Mouse (Mus musculus) large intestine, adult 2 months (tissue): ENCODE measurements at regions not wholly inside any gene's neighbourhood (a gene's known extent, or its start where the extent isn't known, plus 50 kb on each side); places are given as distances from the start of the nearest gene placed in this dataset.

Experiments
- DNase-seq: peaks from one replicate; pipeline ENCODE4 v3.0.0-alpha.2; 2012; ENCODE audit warnings: low read depth, low spot score
- WGBS: fragments of 180-500 bp; shearing (Covaris S2); methylation state at CpG from one replicate; pipeline ENCODE4 v1.1.7; 2018; 5-methylcytosine and 5-hydroxymethylcytosine counted together

DNA sequence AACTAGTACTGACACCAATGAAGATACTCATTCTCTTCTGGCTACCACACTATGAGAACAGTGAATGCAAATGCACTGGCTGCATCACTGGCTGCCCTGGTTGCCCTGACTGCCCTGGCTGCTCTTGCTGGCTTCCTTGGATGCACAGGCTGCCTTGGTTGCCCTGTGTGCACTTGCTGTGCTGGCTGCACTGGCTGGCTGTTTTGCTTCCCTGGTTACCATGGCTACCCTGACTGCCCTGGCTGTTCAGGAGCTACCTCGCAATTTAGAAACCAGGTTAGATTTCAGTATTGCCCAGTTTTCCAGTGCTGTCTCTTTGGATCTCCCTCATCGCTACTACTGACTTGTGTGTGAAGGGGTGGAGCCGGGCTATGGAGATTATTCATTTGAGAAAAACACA is 175.7 kb downstream of the Fat4 start:
- DNase-seq = no peak
- 76% methylated on average over 3 of the region's 3 CpGs for WGBS

DNA sequence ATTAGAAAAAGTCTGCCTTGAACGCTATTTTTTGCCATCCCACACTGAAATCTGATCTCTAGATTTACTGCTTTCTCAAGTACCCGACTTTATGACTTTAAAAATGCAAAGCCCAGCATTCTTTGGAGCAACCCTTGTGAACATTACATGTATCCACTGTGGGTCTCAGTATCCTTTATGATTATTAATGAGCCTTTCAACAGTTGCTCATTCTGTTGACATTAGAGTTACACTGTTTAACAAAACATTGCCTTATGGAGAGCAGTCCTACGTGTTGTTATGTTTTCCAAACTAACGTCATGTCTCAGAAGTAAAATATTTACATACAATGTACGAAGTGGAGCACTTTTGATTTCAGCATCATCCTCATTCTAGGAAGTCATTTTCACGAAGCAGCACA is 178.7 kb downstream of the Fat4 start:
- WGBS = 48% methylated on average over 6 of the region's 6 CpGs
- no peak for DNase-seq

DNA sequence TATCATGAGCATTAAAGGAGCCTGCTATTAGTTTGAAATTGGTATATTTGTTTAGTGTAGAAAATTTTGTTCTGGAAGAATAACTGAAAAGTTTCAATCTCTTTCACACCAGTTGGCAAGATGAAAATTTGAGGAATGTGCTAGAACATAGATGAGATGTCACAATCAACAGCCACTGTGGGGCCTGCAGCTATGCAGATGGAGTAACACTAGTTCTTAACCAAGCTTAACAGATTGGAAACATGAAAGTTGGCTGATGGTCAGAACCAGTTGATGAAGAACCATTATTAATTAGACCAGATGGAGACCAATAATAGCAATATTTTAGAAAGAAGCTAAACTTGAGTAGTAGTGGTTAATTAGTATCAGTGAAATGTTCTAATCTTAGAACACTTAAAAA is 182.3 kb downstream of the Fat4 start:
- DNase-seq = no peak

DNA sequence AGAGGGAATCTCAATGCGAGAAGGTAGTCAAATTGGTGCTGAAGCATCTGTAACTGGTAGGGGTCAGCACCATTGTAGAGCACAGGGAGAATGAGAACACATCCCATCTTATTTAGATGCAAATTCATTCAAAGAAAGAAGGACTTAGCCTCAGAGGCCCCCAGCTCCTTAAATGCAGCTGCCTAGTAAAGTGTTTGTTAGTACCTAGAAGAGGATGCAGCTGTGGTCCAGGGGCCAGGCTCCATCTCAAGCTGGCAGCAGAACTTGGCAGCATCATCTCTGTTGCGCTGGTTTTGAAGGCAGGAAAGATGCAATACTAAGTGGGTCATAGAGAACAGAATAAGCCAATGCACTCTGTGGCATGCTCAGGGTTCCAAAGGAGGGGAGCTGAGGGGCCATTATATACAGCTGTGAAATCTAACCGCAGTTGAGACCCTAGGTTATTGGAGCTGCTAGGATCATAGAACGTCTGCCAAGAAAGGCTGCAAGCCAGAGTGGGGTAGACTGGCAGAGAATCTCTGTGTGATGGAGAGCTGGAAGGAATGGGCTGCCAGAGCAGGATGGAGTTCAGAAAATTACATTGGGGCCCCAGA is 196.0 kb downstream of the Fat4 start:
- WGBS = 73% methylated on average over 4 of the region's 4 CpGs
- no peak for DNase-seq

DNA sequence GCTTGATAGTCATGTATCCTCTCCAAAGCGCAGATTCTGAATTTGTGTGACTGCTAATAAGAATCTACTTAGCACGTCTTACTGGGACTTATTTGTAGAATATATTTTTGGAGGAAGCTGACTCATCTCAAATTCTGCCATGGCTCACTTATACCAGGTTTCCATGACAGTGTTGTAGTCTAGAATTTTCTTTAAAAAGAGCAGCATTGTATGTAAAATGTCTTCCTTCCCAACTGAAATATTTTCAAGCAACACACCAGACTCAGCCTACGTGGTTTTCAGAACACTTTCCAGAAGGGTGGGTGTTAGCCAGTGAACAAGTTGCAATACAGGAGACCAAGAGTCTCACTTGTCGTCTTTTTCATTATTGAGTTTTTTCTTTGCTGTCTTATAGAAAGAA is 202.2 kb downstream of the Fat4 start:
- WGBS = 87% methylated on average over 4 of the region's 4 CpGs
- DNase-seq = no peak

DNA sequence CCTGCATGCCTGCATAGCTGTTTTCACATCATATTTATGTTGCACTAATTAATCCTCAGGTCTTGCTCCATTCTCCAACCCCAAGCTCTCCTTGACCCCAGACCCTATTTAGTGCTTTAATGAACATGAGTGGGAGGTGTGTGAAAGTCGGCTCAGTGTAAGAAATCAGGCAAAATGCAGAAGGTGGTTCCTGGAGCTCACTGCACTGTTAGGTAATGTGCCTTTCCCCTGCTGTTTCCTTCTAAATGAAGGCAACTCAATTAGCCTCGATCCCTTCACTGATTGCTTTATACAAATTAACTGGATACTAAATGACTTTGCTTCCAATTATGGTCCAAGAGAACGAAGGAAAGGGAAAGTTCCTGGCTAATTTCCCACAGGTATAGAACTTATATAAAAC is 215.6 kb downstream of the Fat4 start:
- no peak for DNase-seq
- 80% methylated on average over 3 of the region's 3 CpGs for WGBS

DNA sequence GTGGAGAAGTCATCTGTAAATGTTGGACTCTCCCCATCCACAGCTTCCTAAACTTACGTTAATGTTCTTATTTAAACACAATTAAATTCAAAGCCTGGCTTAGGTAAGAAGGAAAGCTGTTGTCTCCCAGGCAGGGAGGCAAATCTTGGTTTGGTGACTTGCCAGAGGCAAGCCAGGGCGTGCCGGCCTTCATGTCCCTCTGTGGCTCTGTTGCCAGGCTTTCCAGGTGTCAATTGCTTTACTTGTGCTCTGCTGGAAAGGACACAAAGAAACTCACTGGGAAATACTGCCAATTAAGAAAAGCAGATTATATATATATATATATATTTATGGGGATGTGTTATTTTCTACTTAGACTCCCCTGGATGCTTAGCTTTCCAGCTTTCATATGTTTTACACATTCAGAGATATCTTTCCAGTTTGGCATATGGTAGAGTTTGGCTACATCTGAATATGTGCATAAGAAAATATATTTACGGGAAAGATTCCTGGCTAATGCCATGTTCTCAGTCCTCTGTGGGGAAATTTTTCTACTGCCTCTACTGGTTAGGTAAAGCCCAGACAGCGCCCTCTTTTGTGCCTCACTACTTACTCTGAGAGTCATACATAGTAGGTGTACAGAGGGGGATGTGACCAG is 223.1 kb downstream of the Fat4 start:
- no peak for DNase-seq
- WGBS = 67% methylated on average over 5 of the region's 5 CpGs

DNA sequence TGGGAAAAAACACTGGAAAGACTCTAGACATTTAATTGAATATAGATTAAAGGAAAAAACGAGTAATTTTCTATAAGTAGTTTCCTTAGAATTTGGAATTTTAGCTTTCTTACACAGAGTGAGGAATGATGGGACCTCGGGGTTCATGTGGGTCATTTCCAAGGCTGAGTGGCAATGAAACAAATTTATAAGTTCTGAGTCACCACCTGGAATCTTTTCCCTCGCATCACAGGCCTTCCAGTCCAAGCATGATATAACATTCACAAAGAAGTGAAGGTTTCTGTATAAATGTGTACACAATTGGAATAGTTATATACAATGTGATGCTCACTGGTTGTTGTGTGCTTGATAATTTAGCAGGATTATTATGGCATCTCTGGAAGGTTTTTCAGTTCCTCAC is 227.3 kb downstream of the Fat4 start:
- no peak for DNase-seq
- WGBS = 41% methylated on average over 3 of the region's 3 CpGs

DNA sequence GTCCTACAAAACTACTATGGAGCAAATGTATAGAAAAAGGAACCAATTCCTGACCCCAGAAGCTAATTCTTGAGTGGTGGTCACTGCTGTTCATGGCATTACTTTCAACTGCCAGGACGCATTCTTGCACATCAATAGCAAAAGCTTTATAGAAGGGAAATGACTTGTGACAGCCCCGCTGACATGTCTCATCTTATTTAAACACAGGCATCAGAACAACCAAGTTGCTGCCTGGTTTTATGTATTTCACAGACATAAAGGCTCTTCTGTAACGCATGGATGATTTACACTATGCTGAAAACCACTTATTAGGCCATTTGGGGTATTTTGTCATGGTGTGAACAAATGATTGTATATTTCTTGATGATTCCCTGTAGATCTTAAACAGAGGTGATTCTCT is 228.1 kb downstream of the Fat4 start:
- no peak for DNase-seq
- 76% methylated on average over 3 of the region's 3 CpGs for whole genome bisulfite sequencing

DNA sequence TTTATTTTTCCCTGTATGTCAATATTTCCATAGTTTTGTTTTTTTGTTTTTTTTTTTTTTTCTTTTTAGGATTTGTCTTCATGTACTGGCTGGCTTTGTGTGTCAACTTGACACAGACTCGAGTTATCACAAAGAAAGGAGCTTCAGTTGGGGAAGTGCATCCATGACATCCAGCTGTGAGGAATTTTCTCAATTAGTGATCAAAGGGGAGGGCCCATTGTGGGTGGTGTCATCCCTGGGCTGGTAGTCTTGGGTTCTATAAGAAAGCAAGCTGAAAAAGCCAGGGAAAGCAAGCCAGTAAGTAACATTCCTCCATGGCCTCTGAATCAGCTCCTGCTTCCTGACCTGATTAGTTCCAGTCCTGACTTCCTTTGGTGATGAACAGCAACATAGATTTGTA is 228.7 kb downstream of the Fat4 start:
- WGBS = 40% methylated on average over 1 of the region's 1 CpGs
- DNase-seq = no peak

DNA sequence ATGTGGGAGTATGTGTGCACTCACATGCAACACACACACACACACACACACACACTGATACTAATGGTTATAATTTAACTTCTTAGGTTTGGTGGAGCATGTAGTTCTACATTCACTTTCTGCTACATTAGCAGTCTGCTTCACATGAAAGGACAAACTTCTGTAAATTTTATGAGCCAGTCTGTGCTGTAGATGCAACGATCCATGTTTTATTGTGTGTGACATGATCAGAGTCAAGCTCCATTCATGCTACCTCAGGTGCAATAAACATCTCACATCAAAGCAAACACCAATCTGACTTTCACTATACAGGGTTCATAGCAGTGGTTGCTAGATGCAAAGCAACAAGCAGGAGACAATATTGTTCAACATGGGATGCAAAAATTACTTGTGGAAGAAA is 235.5 kb downstream of the Fat4 start:
- 19% methylated on average over 1 of the region's 1 CpGs for WGBS
- no peak for DNase-seq

DNA sequence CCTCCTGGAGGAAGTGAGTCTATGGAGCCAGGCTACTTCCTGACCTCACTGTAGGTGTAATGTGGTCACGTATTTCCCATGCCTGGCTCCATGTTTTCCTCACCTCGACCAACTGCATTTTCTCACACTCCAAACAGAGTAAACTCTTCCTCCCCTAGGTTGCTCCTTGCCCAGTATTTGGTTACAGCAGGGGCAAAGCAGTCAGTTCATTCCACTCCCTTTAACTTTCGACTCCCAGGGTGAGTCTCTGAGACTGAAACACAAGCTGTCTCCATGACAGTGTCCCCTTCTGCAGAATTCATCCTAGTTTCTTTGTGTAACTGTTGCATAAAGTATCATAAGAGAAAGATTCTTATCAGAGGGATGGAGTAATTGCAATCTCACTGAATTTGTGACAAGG is 243.8 kb downstream of the Fat4 start:
- WGBS = 73% methylated on average over 3 of the region's 3 CpGs
- no peak for DNase-seq

DNA sequence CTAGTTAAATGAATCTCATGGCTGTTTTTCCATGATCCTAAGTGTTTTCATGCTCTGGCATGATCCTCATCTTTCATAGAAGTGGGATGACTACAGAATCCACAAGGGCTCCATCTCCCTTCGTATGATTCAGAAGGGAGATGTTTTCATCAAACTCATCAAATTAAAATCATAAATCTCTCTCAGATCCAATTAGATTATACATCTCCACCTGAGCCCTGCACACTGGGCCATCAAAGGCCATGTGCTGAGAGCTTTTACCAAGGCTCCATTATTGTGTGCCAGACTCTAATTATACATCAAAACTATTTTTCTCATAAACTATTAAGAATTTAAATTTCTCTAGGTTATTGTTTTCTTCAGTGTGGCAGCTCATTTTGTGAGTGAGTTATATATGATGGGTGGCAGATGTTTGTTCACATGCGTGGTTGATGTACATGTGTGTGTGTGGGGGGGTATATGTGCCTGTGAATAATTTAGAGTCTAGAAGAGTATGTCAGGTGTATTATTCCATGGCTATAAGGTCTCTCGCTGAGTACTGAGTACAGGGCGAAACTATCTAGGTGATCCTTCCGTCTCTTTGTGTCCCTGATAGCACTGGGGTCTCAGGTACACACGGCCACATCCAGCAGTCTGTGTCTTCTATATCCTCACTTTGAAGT is 278.4 kb downstream of the Fat4 start:
- 85% methylated on average over 6 of the region's 6 CpGs for WGBS
- no peak for DNase-seq

DNA sequence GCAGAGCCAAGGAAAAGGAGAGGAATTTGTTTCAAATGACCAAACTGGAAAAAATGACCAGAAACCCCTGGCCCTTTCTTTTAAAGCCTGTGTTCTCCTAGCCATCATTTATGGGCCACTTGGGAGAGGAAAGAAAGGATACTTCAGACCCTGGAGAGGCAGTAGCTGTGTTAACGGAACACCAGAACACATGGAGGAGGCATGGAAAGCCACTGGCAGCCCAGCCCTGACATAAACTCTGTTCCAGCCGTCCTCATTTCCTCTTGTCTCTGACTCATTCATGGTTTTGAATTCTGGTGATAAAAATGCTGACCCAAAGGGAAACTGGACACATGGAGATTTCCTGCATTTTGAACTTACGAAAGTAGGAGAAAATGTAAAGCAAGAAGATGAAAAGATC is 295.9 kb downstream of the Fat4 start:
- 58% methylated on average over 3 of the region's 3 CpGs for WGBS

DNA sequence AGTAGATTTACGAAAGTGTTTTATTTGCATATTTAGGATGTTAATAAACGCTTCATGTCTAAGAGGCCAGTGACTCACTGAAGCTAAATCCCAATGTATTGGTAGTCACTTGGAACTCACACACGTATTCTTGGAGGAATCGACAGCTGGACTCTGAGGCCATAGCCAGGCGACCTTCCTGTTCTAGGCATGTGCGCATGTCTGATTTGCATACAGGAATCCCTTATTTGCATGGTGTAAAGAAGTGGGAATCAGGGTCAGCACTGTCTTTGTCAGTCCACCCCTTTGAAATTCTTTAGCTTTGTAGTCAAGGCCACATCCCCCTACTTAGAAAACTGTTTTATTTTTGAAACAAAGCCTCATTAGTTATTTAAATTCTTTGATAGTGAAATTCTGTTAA is 308.4 kb downstream of the Fat4 start:
- WGBS = 80% methylated on average over 6 of the region's 6 CpGs
- no peak for DNase-seq

More for the DNA sequence above, 295.9 kb downstream of the Fat4 start:
- no peak for DNase-seq

DNA sequence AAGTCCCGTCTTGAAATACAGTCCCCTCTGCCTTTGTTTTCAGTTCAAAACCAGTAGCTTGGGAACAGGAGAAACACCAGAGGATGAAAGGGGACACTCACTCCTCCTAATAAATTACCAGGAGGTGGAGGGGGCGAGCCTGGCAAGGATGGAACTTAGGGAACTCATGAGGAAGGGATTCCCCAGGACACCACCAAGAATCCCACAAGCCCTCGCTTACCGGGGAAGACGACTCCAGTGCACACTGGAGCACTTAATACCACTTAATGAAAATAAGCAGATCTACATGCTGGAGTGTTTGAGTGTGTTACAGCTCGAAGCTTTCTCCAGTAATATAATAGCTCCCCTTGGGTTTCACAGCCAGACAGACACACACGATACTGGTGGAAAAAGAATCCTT is 315.9 kb downstream of the Fat4 start:
- DNase-seq = no peak
- WGBS = 67% methylated on average over 7 of the region's 7 CpGs

DNA sequence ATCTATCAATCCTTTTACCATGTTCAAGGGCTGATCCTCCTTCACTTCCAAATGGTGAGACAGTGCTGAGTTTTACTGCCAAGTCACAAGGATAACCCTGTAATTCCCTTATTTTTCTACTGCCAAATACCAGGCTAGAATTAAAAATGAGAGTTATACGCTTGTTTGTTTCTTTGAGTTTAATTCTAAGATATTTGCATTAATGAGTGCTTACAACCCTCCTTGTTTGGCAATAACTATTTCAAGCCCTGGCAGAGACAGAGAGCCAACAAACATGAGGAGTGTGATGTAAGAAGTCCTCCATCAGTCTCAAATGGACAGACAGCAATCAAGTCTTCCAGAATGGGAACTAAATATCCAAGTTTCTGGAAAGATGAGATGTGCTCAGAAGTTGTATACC is 321.9 kb downstream of the Fat4 start:
- WGBS = 85% methylated on average over 1 of the region's 1 CpGs
- DNase-seq = no peak

DNA sequence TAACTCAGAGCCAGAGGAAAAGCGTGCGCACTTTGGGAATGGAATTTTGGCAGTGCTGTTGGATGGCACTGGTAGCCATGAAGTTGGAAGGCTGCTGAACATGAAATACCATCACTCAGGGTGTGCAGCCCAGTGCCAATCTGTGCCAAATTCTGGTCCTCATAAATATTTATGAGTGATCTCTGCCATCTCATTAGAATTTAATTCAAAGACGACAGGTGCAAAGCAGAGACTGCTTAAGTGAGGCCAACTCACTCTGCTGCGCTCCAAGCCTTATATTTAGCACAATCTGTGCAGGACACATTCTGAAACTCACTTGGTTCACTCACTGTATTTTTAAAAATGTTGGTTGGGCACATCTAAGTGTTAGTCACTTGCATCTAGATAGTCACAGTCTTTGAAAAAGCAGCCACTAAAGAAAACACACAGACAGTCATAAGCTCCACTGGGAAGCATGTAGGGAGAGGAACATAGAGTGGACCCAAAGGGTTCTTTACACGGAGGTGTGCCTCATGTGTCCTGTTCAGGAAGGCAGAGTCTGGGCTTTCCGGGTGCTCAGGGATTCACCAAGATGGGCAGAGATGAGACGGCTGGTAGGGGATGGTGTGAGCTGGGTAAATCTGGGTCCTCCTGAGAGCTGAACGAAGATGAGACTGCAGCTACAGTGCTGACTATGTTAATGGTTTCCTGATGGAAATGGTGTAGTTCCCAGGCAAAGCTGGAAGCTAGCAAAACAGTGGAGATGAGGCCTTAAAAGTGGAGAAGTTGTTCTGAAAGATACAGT is 322.8 kb downstream of the Fat4 start:
- 76% methylated on average over 8 of the region's 8 CpGs for WGBS
- no peak for DNase-seq

DNA sequence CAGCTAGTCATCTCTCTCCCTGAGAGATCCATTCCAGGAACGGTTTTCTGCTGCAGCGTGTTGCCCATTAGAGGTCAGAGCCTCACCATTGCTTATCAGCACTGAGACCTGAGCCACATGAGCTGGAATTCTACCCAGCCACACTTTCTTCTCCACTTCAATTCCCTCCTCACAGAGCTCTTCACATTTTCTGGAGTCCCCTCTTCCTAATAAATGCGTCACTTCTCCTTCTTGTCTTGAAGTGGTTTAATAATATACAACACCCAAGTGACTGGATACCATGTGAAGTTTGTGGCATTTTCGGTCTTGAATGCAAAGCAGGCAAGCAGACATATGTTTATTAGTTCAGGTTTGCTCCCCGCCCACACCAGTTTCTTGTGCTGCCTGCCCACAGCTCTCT is 324.9 kb downstream of the Fat4 start:
- 67% methylated on average over 5 of the region's 5 CpGs for WGBS

DNA sequence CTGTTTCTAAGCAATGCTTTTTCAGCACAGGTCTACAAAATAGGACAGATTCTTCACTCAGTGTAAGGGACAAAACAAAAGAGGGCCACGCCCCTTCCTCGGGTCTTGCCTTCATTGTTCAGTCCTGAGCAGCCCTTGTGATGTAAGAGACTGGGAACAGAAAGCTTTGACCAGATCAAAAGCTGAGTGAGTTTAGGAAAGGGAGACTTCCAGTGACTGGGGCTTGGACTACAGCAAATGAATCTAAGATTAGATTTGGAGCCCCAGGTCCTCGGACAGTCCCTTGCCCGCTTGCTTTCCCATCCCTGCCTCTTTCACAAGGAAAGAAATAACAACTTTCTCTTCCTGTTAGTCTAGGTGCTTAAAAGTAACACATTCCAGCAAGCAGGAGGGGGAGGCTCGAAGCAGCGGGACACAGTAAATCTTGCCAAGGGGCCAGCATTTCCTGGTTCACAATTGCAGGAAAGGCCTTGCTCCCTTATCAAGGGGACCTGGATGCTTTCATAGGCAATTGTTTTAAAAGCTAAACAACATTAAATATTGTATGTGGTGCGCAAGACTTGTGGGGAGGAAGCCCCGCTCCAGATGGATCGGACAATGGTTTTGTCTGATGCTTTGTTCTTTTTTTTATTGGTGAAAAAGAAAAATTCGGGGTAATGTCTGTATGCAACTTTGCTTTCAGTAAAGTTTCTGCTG is 333.4 kb downstream of the Fat4 start:
- no peak for DNase-seq
- WGBS = 44% methylated on average over 10 of the region's 10 CpGs

More for the DNA sequence above, 324.9 kb downstream of the Fat4 start:
- DNase-seq = no peak
